Mouse (Mus musculus) midbrain, embryonic 16.5 days (tissue): ENCODE data around the gene Dpp6. TPM values are rescaled to one million over a fixed set of nuclear protein-coding genes. Genes with fewer than 3 reads are reported as not detected.

Experiments used
- ATAC-seq: fragments of 200-750 bp; cut with Nextera tagmentation; 2 replicates; pipeline ENCODE4 v1.8.0; 2017; ENCODE audit warnings: moderate TSS enrichment
- H3K27ac ChIP-seq: fragments of 300-500 bp; sonication (generic); 2 replicates; pipeline ENCODE4 v1.5.1; 2014; ENCODE audit warnings: mild to moderate bottlenecking, low read length, mixed read lengths
- H3K27me3 ChIP-seq: fragments of 300-500 bp; sonication (generic); 2 replicates; pipeline ENCODE4 v1.6.1; 2014; ENCODE audit warnings: low read depth, low read length, mixed read lengths; ENCODE audit not compliant: control insufficient read depth, insufficient read depth
- H3K36me3 ChIP-seq: fragments of 300-500 bp; sonication (generic); 2 replicates; pipeline ENCODE4 v1.6.1; 2014; ENCODE audit warnings: mild to moderate bottlenecking, low read length, moderate library complexity, mixed read lengths; ENCODE audit not compliant: control insufficient read depth, insufficient read depth
- H3K4me1 ChIP-seq: fragments of 300-500 bp; sonication (generic); 2 replicates; pipeline ENCODE4 v1.6.1; 2014; ENCODE audit warnings: mild to moderate bottlenecking, low read length, mixed read lengths; ENCODE audit not compliant: control insufficient read depth, insufficient read depth
- H3K4me2 ChIP-seq: fragments of 300-500 bp; sonication (generic); 2 replicates; pipeline ENCODE4 v1.6.1; 2014; ENCODE audit warnings: mild to moderate bottlenecking, low read length, mixed read lengths
- H3K4me3 ChIP-seq: fragments of 300-500 bp; sonication (generic); 2 replicates; pipeline ENCODE4 v1.5.1; 2014; ENCODE audit warnings: low read depth, mild to moderate bottlenecking, low read length, moderate library complexity, mixed read lengths
- H3K9ac ChIP-seq: fragments of 300-500 bp; sonication (generic); 2 replicates; pipeline ENCODE4 v1.6.1; 2014; ENCODE audit warnings: low read depth, low read length, mixed read lengths
- H3K9me3 ChIP-seq: fragments of 300-500 bp; sonication (generic); replicated peaks from 2 replicates; pipeline ENCODE4 v1.6.1; 2014; ENCODE audit warnings: mild to moderate bottlenecking, low read length, mixed read lengths; ENCODE audit not compliant: control insufficient read depth, poor library complexity, severe bottlenecking
- WGBS: fragments of 180-500 bp; shearing (Covaris S2); extraction: QIAGEN DNeasy Blood & Tissue Kit; methylation state at CpG from one replicate; pipeline ENCODE4 v1.1.7; 2014; 5-methylcytosine and 5-hydroxymethylcytosine counted together
- polyA plus RNA-seq: library from polyadenylated mRNA; unstranded; fragments of >200 nt; fragmentation: Nextera tagmentation; extraction: Ambion mirVana; gene quantifications from 2 replicates; pipeline ENCODE4 v1.2.1, GENCODE M21; 2015

Dpp6 gene
- polyA plus RNA-seq, 1 experiment from 2014 or later: 102 TPM

DNA sequence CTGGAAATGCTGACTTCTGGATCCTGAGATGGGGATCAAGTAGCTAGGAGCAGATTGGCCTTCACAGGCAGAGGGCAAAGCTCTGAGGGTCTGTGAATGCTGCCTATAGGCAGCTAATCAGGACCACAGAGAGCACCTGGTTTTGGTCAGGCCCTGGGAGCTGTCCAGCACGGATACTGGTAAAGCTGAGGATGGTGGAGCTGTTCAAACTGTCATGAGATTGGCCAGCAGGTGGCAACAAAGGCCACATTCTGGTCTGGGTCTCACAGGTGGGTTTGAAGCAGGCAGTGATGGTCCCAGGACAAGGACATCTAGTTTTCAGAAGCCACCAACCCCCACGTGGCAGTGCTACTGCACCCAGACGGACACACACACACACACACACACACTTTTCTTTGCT is 920.2 kb downstream of the Dpp6 start:
- Histone ChIP-seq H3K4me3 (no peak overlapping the region), H3K9me3 (no peaks in the 10 kb centered on the region; the same call in 1 of the 2 replicates)
- ATAC-seq: peak; percentile 43; the same call in 1 of the 2 replicates

DNA sequence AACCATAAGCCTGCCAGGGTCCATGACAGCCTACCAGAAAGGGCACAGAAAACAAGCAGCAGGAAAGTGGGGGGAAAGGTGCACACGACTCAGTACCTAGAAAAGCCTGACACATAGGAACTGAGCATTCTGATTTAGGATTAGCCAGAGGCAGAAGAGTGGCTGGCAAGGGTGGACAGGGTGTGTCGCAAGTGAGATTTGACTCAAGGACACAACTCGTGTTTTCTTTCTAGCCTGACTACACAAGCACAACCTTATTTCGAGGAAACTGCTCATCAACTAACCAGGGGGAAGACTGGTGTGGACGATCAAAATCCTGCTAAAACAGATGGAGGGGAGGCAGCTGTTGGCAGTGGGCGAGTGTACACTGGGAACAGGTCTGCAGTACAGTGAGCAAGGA is 922.2 kb downstream of the Dpp6 start:
- H3K9ac ChIP-seq: no peak overlapping the region
- H3K27me3 ChIP-seq: no peaks in the 10 kb centered on the region
- no peak overlapping the region for H3K27ac ChIP-seq
- H3K4me3 ChIP-seq: no peak overlapping the region
- peaks cover 10% of the 10 kb centered on the region for H3K36me3 ChIP-seq
- no peaks in the 10 kb centered on the region for H3K4me1 ChIP-seq
- no peak overlapping the region for H3K4me2 ChIP-seq
- WGBS: 89% methylated on average over 6 of the region's 6 CpGs
- no peak for ATAC-seq
- no peaks in the 10 kb centered on the region; the same call in 1 of the 2 replicates for H3K9me3 ChIP-seq

More for the DNA sequence above, 920.2 kb downstream of the Dpp6 start:
- no peak overlapping the region for H3K4me2 ChIP-seq
- 16% methylated on average over 3 of the region's 3 CpGs for WGBS
- H3K9ac ChIP-seq: no peak overlapping the region
- H3K36me3 ChIP-seq: no peaks in the 10 kb centered on the region; the same call in 1 of the 2 replicates
- H3K4me1 ChIP-seq: peaks cover 4% of the 10 kb centered on the region
- H3K27me3 ChIP-seq: no peaks in the 10 kb centered on the region
- no peak overlapping the region for H3K27ac ChIP-seq

DNA sequence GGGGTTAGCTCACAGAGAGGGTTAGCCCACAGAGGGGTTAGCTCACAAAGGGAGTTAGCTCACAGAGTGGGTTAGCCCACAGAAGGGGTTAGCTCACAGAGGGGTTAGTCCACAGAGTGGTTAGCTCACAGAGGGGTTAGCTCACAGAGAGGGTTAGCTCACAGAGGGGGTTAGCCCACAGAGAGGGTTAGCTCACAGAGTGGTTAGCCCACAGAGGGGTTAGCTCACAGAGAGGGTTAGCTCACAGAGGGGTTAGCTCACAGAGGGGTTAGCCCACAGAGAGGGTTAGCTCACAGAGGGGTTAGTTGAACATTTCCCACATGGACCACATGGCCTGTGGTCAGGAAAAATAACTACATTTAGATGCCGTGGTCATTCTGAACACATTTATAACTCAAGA is 927.9 kb downstream of the Dpp6 start:
- H3K27me3 ChIP-seq: no peaks in the 10 kb centered on the region
- no peaks in the 10 kb centered on the region for H3K4me1 ChIP-seq
- H3K4me2 ChIP-seq: no peak overlapping the region
- WGBS: 95% methylated on average over 1 of the region's 1 CpGs
- no peak overlapping the region for H3K9ac ChIP-seq
- no peak for ATAC-seq
- H3K36me3 ChIP-seq: peaks cover 28% of the 10 kb centered on the region
- no peaks in the 10 kb centered on the region; the same call in 1 of the 2 replicates for H3K9me3 ChIP-seq
- no peak overlapping the region for H3K27ac ChIP-seq
- H3K4me3 ChIP-seq: no peak overlapping the region

DNA sequence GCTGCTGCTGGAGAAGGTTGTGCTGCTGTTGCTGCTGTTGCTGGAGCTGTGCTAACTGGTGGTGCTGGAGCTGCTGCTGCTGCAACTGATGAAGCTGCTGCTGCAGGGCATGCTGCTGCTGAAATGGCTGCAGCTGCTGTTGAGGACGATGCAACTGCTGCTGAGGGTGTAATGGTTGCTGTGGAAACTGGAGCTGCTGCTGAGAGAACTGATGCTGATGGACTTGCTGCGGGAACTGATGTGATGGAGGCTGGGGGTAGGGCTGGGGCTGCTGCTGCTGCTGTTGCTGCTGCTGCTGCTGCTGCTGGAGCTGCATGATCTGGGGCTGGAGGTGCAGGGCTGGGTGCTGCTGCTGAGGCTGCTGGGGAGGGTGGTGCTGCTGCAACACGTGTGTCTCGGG is 948.8 kb downstream of the Dpp6 start:
- no peak overlapping the region for H3K4me3 ChIP-seq
- no peaks in the 10 kb centered on the region for H3K27me3 ChIP-seq
- H3K9me3 ChIP-seq: no peaks in the 10 kb centered on the region
- no peak overlapping the region; the same call in 1 of the 2 replicates for H3K27ac ChIP-seq
- H3K4me1 ChIP-seq: no peaks in the 10 kb centered on the region
- no peak overlapping the region for H3K4me2 ChIP-seq
- WGBS: 73% methylated on average over 4 of the region's 4 CpGs
- H3K36me3 ChIP-seq: peaks cover 19% of the 10 kb centered on the region
- peak; percentile 52; the same call in 1 of the 2 replicates for ATAC-seq
- no peak overlapping the region for H3K9ac ChIP-seq

DNA sequence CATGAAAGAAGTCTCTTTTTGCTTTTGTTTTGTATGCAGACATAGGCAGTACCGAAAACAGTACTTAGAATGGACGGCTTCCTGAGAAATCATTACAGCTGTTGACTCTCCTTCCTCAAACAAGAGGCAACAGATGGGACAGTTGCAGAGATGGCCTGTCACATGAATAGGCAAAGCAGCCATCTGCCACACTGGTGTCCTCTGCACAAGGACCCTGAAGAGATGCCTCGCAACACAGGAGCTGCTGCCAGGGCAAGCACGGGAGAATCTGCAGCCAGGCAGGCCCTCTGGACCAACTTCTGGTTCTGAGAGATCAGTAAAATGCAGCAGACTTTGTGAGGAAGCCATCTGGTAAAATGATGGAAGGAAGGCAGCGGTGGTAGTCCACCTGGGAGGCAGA is 950.9 kb downstream of the Dpp6 start:
- Histone ChIP-seq H3K27me3 (no peaks in the 10 kb centered on the region), H3K4me1 (no peaks in the 10 kb centered on the region), H3K9ac (no peak overlapping the region), H3K4me2 (no peak overlapping the region), H3K9me3 (no peaks in the 10 kb centered on the region), H3K27ac (no peak overlapping the region), H3K36me3 (peaks cover 22% of the 10 kb centered on the region), H3K4me3 (no peak overlapping the region)
- ATAC-seq: no peak
- WGBS: 64% methylated on average over 5 of the region's 5 CpGs
